Mouse (Mus musculus) cerebellum, postnatal 25 days (tissue): ENCODE measurements at regions not wholly inside any gene's neighbourhood (a gene's known extent, or its start where the extent isn't known, plus 50 kb on each side); places are given as distances from the start of the nearest gene placed in this dataset.
A peak's percentile ranks its signal among the peaks of the same experiment; 100 is the strongest.
"Not testable (repeated sequence)": the region's sequence is repeated elsewhere in the genome, so short reads cannot be mapped to it uniquely, and the experiment has no call there.

Experiments used
- DNase-seq, 2 experiments: peaks; one replicate each; pipeline ENCODE4 v3.0.0; 2021; ENCODE audit warnings: mixed read lengths in 2 of 2

- DNase-seq, result no peak
Measured at GRCm38 (mm10) chr16:19203681-19204080, 110.2 kb downstream of the Olfr164 start.

DNA sequence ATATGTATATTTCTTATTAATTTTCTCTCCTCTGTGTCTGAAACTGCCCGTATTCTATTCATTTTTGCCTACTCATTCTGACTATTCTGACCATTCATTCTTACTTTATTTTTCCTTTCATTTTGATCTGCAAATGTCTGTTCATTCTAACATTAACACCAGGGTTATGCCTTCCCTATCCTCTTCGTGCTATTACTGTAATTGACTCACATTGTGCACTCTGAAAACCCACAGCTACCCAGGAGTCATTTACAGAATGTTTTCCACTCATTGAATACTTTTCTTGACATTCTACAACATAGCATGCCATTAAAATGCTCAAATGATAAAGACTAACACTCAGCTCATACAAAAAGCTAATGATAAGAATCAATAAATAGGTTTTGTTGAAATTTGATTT, 112.9 kb downstream of the Olfr164 start:
- DNase-seq, result no peak

DNA sequence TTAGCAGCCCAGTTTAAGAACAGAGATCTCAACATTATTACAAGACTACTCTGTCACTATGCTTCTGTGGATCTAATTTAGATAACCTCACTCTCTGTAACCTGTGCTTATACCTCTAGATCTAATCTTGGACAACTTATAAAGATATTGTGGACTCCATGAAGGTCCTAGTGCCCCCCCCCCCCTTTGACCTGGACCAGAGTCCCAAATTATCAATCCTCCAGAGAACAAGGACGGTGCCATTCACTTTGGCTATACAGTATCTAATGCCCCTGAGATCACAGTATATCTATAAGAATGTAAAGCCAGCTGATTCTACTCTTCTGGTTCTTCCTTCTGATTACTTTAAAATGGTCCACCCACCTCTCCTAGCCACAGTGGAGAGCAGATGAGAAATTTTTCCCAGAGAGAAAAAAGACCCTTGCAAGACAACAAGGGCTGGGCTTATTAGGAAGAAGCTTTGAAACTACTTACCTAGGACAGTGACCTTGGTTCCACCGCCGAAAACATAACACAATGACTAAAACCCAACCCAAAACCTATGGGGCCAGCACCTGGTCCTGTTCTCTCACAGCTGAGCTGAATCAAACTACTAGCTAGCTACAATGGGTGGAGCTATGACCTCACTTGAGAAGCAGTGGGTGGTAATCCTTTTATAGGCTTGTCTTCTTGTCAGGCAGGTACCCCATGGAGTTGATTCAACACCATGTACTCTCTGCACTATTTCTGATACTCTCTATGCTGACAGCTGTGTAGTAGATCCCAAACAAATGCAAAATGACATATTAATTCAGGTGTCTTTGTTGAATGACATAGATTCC, 113.9 kb downstream of the Olfr164 start:
- DNase-seq, result no peak

- DNase-seq, result no peak
Measured at GRCm38 (mm10) chr16:19198539-19199385, 115.1 kb downstream of the Olfr164 start.

- DNase-seq, result no peak
Measured at GRCm38 (mm10) chr16:19197638-19198440, 116.0 kb downstream of the Olfr164 start.

GRCm38 (mm10) chr16:19185434-19186256, 128.2 kb downstream of the Olfr164 start:
- no peak for DNase-seq

DNA sequence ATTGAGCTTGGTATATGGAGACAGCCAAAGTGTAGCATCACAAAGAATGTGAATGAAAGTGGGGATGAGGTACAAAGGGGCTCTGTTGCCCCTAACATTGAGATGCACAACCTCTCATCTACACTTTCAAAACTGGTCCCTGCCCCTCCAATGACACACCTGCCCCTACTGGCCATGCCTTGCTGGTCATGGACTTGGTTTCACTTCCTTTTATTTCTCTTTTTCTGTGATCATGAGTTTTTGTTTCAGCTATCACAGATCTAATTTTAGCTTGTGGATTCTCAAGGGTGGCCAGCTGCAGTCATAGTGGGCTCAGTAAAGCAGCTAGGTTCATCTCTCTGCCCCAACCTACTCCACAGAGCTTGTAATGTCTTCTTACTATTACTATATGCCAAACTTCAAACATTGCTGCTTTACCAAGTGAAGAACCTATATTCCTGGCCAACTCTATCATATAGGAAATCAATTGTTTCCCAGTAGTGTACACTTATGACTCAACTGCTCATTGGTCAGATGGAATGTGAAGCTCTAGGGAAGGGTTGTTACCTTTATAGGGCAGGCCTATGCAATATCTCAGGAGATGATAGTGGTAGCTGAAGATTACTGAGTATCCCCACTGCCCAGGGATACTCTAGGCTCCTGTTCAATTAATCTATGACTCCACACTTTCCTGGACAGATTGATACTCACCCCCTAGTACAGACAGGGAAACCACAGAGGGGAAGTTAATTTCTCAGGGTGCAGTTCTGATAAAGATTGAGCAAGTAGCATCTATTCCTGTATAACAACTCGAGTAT, 134.5 kb downstream of the Olfr164 start:
- DNase-seq, result no peak

DNA sequence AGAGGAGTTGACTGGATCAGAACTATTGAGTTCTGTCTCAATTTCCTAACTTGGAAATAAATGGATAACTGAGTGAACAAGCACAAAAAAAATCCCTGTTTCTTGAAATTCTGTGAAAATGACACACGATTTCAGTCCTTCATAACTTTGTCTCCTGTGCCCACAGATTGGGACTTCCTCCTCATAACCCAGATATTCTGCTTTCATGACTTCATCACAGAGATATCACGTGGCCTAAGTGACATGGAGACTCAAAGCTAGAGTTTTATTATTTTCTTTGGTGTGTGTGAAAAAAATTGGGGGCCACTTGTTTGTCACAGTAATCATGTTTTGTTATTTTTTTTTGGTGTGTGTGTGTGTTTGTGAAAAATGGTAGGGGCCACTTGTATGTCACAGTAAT, 160.8 kb downstream of the Olfr164 start:
- no peak for DNase-seq

GRCm38 (mm10) chr16:19152465-19152864, 161.4 kb downstream of the Olfr164 start:
- not testable (repeated sequence) for DNase-seq

- no peak for DNase-seq
Measured at GRCm38 (mm10) chr16:19151110-19151509, 162.8 kb downstream of the Olfr164 start.

DNA sequence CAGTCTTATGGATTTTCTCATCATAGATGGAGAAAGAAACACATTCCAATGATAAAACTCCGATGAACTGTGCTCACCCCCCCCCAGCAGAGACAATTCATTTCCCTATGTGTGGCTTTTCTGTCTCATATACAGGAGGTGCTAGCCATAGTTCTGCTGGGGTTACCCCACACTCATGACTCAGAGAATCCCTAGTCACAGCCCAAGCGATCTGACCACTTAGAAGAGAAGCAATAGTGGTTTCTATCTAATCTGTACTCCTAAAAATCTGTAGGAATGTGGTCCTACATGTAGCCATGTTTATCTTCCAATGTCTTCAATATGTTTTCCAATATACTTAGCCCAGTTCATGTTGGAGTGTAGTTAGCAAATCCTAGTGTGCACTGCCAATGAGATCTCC, 163.3 kb downstream of the Olfr164 start:
- DNase-seq, result no peak

DNA sequence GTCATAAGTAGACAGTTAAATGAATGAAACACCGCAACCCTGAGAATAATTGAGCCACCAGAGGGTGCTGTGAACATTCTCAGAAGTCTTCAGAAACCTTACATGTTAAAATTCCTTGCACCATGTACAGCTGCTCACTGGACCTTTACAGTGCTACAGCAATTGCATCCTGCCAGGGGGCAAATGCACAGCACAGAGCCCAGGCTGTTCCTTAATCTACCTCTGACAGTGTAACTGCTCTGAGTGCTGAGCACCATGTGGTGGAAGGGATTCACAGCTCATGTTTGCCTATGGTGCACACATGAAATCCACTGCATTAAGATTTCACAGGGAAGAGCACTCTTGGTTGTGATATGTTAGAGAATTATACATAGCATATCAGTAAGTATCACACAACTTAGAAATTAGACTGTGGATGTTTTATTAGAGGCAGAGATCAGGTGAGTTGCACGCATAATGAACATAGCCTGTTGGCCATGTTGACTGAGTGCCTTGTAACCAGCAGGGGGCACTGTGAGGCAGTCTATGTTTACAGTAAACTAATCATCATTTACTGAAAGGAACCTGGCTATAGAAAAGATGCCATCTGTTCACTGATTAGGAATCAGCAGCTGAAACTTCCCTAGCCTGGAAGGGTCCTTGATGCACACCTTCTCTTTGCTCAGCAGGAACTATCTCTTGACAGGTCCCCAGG, 167.4 kb downstream of the Olfr164 start:
- DNase-seq, result peak in 1 of 2 experiments; percentile 1
